Mouse (Mus musculus): ENCODE measurements around the gene Dcbld1. TPM values are rescaled to one million over a fixed set of nuclear protein-coding genes. Genes with fewer than 3 reads are reported as not detected.

Gene Dcbld1
- total RNA-seq (2015; ENCODE audit: low replicate concordance), result not detected in 2 replicates
- not detected in 2 replicates for total RNA-seq (2017; ENCODE audit: low replicate concordance)

DNA sequence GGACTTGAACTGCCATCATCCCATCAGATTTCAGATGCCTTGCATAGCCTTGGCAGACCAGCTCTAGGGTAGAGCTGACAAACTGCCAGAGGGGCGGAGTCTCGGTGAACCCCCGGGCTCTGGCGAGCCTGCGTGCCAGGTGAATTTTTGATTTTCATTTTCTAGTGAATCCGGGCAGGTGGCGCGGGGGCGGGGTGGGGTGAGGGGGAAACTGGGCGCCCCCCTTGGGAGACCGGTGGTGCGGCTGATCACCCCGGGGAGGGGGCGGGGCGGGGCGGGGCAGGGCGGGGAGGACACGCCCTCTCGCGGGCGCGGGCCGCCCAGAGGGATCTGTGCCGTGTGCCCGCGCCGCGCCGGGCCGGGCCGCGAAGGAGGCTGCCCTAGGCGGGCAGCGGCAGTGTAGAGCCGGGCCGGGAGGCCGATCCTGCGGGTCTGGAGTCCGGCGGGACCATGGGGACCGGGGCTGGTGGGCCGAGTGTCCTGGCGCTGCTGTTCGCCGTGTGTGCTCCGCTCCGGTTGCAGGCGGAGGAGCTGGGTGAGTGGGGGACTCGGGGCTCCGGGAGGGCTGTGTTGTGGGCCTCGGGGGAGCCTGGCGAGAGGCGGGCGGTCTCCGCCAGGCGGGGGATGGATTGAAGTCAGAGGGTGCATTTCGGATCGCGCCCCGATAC, at the start of gene Dcbld1:
Gene Dcbld1, plus strand, starts transcription at position 319 of the 668 bp plus-strand sequence.
- no peak for ATAC-seq (replicated peaks; ENCODE audit: low FRiP score, poor library complexity, severe bottlenecking)

DNA sequence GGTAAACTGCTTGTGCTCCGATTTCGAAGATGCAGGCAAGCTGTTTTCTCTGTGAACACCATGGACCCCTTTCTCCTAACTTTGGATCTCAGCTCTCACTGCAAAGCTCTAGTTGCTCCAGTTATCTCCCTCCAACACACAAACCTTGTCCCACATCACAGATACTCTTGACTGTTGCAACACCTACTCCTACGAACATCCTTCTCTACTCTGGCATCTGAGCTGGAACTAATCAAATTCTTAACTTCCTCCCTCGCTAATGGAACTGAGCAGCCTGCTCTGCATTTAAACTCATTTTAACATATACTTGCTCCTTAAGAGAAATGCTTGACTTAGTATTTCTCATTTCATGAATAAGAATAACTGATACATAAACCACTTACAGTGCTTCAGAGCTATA, 47.5 kb upstream of the Dcbld1 start:
- ATAC-seq (replicated peaks; ENCODE audit: low FRiP score, poor library complexity, severe bottlenecking), result no peak

DNA sequence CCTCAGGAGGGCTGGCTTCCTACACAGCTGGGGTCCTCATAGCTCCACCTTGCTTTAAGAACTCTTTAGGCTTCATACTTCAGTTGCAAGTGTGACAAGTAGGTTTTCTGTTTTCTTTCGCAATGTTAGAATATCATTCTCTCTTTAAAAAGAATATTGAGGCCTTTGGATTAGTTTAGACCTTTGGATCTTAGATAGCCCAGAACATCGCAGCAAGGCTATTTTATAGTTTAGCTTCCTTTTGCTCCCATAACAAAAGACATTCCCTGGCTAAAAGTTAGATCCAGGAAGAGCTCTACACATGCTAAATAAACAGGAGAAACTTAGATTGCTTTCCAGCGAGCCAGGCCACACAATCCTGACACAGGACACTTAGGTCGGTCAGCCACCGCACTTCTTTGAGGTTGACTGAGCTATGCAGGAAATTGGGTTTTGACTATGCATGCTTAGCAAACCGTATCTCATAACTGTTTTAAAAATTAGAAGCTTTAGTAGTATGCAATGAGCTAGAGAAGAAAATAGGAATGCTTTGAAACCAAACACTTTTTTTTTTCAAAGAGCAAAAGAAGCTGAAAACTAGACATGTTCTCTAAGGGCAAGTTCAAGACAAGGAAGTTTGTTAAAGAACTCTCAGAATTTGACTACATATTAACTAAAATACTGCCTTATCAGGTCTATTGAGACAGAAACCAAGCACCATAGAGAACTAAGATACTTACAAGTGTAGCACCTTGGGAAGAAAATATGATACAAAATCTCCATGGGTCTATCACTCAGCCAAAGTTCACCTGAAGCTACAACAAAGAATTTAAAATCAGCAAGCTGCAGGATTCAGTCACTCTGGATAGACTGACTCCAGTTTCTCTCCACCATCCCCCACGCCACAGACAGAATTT, 38.2 kb upstream of the Dcbld1 start, which contains the start of gene Ros1:
Gene Ros1, minus strand, starts transcription at position 288 of the 896 bp plus-strand sequence.
- ATAC-seq (replicated peaks; ENCODE audit: low FRiP score, poor library complexity, severe bottlenecking), result no peak

DNA sequence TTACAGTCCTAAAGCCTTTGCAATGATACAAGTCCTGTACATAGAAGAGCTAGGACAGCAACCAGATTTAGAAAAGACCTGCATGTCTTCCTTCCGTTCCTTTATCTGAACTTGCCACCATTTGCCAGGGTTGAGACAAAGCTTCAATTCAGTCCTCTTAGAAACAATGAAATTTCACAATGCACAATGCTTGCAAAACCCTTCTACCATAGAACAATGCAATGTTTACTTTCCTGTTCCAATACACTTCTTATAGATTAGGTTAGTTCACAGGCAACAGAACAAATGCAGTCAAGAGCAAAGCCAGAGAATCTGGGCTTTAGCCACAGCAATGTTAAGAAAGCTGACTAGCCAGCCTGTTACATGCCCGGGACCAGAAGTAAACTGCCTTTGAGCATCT, 29.4 kb upstream of the Dcbld1 start:
- no peak for ATAC-seq (replicated peaks; ENCODE audit: low FRiP score, poor library complexity, severe bottlenecking)

DNA sequence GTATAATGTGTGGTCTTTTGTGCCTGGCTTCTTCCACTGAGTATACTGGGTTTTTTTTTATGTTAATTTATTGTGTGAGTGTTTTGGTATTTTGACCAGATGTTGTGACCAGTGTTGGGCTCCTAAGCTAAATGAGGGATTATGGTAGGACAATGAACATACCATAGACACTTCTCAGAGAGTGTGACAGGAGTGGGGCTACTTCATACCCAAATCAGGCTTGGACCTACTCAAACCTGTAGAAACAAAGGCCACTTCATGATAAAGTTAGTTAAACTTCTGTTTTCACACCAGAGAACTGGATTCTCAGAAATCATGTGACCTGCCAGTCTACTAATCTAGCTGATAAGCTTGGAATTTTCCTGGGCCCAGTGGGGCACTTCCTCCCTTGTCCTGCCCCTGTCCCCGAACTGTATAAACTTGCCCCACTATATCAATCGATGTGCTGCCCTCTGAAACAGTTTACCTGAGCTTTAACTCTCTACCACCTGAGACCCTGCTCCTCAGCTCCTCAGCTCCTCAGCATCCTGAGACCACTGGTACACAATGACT, 18.1 kb upstream of the Dcbld1 start:
- no peak for ATAC-seq (replicated peaks; ENCODE audit: low FRiP score, poor library complexity, severe bottlenecking)

DNA sequence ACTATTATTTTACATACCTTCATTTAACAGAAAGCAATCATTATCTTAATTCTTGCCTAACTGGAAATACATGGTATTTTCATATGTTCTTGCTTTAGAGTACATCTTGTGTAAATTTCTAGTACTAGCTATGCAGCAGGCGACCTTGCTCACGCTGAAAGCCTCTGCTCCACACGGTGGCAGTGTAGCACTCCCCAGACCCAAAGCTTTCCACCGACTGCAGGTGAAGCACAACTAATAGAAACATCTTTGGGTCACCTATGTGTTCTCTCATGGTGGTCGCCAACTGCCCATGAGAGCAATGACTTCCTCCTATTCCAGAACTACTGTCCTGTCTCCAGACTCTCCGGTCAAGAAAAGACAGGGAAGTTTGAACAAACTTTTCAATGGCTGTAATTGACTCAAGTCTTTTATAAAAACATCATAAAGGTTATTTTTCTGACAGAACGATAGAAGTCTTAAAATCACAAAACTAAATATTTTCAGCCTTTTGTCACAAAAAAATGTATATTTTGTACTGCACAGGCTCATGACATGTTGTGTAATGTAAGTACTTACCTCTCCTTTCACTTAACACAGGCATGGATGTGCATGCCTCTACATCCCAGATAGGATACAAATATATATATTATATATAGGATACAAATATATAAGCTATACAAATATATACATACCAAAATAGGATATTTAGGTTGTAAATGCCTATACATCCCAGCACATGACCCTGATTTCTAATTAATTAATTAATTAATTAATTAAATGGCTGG, 16.4 kb upstream of the Dcbld1 start:
- ATAC-seq (replicated peaks; ENCODE audit: low FRiP score, poor library complexity, severe bottlenecking), result no peak

DNA sequence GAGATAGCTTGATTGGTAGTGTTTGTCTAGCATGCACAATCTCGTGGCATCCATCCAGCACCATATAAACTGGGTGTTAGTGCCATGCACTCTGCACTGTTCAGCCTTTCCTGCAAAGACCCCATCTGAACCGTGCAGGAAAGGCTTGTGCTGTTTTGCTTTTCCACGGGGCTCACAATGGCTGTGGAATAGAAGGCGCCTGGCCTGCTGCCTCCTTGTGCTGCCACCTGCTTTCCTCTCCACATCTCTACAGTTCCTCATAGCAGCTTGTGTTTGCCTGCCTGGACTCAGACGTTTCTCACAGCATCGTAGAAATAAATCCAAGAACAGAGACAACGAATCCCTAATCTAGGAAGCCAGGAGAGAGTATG, 15.9 kb upstream of the Dcbld1 start:
- no peak for ATAC-seq (replicated peaks; ENCODE audit: low FRiP score, poor library complexity, severe bottlenecking)

DNA sequence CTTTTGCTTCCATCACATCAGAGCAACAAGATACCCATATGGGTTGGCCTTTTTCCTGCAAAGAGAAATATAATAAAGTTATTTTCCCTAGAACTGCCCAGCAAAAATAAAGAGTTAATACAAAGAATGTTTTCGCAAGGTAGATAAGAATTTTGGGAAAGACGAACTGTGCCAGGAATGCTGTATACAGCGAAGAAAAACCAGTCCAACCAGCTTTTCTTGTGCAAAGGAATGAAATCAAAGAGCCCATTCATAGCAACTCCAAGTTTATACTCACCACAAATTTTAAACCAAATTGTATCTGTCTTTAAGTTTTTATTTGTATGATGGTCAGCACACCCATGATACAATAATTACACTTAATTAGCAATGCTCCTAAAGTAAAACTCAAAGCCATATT, 13.8 kb upstream of the Dcbld1 start:
- ATAC-seq (replicated peaks; ENCODE audit: low FRiP score, poor library complexity, severe bottlenecking), result no peak

DNA sequence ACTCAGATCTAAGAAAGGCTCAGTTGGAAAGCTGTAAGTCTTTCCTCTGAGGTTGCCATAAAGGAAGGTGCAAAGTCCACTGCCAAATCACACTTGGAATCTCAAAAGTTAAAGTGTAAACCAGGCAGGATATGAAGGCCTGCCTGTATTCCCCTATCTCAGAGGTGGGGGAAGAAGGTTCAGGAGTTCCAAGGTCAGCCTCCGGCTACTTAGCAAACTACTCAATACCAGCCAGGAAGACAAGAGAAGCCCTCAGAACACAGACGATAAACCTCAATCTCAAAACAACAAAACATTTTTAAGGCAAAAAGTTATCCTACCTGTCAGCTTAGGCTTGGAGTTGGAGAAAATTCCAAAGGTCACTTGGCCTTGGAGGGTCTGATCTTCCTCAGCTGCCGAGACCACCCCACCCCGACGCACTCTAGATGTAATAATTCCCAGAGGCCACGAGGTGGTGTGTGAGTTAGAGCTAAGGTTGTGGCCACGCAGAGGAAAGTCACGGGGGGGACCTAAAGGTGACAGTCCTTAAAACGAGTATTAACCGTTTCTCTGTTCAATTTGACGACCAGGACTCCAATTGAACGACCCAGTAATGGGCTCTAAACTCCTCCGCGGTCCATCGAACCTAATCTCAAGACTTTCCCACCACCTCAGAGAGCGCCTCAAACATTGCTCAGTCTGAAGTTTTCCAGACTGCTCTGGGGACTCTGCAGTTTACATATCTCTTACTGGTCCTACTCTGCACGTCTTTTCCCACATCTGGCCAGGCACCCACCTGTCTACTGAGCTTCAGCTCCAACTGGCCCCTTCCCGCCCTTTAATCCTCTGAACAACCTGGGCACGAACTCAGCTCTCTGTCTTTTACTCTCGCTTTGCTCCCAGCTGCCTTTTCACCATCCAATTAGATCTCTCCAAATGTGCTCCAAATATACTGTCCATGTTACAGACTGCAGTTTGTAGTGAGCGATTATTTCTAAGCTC, 933 bp upstream of the Dcbld1 start:
- ATAC-seq (replicated peaks; ENCODE audit: low FRiP score, poor library complexity, severe bottlenecking), result no peak

DNA sequence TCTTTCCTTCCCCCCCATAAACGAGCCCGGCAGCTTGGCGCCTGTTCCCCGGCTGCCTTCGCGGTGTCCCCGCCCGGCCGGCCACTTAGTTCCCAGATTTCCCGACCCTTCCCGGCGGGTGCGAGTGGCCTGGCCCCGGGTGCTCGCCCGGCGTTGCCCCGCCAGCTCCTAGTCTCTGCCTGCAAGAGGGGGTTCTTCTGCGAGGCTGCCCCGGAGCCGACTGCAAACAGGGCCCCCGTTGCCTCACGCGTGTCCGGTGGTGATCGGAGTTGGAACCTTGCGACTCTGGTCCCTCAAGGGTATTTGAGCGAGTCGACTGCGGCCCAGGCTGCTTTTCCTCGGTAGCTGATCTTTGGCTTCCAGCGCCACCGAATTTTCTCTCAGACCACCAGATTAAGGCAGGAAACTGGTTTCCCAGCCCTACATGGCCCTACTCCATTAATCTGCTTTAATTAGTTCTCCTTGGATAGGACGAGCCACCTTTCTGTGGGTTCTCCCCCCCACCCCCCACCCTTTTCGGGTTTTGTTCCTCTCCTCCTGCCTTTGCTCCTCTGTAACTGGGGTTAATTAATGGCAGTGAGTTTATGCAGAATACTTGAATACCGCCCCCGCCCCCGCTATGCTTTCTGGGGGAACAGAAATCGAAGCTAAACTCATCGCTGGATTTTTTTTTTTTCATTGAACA, 692 bp downstream of the Dcbld1 start:
- no peak for ATAC-seq (replicated peaks; ENCODE audit: low FRiP score, poor library complexity, severe bottlenecking)

DNA sequence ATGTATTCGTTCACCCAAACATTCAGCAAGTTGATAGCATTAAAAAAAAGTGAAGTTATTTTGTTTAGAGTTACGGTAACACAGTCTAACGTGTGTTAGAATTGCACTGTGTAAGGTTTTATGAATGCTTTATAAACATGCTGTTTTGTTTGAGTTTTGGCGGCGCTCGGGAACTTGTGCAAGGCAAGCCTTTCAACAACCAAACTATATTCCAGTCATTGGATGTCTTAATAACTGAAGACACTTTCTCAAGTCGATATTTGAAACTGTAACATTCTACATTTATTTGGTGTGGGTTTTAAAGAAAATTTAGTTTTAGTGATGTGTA, 1.2 kb downstream of the Dcbld1 start:
- no peak for ATAC-seq (replicated peaks; ENCODE audit: low FRiP score, poor library complexity, severe bottlenecking)

DNA sequence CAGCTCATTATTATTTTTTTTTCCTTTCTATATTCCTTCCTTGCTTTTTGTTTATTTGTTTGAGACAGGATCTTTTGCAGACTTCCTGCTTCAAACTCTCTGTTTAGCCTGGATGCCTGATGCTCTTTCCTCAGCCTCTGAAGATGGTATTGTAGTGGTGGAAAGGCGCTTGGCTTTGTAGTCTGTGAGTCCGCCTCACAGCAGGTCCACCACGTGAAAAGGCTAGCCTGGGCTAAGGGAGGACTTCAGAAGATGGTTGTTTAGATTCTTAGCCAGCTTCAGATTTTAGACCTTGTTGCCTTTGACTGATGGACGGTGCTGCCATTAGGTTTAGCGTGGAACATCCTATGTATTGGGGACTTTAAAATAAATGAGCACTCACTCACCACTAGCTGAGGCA, 2.0 kb downstream of the Dcbld1 start:
- ATAC-seq (replicated peaks; ENCODE audit: low FRiP score, poor library complexity, severe bottlenecking), result no peak

DNA sequence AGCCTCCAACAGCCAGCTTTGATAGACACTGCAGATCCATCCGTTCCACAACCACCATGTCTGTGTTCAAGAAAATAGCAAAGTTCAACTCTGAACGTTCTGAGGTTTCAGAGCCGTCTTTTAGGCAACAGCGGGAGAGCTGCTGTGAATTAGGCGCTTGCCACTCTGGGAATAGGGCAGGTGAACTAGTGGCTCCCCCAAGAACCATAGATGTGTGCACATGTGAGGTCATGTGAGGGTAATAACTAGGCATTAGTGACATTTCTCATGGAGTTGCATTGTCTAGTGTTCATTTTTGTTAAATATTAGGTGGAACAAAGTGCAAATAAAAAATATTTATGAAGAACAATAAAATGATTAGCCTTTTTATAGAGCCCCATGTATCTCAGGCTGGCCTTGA, 8.6 kb downstream of the Dcbld1 start:
- ATAC-seq (replicated peaks; ENCODE audit: low FRiP score, poor library complexity, severe bottlenecking), result no peak

DNA sequence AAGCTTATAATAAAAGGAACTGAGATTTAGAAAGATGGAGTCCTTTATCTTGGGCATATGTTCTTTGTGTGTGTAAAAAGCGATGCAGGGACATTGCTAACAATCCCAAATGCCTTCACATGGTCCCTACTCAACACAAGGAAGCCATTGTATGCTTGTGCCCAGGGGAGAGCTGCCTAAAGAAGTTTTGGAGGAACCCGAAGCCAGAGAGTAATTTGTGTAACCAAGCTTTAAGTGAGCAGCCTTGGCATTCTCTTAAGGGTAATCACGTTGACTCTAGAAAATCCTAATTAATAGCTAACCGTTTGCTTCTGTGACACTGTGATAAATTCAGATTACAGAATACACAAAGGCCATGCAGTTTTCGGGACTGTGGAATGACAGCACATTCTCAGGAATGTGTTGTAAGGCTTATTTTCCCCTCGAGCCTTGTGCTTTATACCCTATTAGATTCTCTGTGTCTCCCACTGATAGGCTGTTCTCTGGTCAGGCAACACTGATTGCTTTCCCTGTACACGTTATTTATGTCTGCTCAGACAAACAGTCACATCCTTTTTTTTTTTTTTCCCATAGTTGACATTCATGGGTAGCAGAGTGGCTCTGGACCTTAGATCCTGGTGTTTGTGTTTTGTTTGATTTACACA, 9.4 kb downstream of the Dcbld1 start:
- ATAC-seq (replicated peaks; ENCODE audit: low FRiP score, poor library complexity, severe bottlenecking), result no peak

DNA sequence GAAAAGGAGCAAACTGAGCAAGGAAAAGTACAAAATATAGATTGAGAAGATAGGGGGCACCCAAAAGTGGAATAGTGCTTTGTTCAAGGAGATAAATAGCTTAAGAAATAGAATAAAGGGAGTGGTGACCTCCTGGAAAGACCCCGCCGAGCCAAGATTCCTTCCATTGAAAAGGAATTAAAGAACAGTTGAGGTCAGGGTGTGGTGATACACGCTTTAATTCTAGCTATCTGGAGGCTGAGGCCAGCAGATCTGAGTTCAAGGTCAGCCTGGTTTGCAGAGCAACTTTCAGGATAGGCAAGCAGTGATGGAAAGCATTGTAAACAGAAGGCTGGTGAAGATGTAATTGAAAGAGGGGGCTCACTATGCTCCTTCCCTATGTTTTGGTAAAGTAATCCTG, 12.8 kb downstream of the Dcbld1 start:
- ATAC-seq (replicated peaks; ENCODE audit: low FRiP score, poor library complexity, severe bottlenecking), result no peak

DNA sequence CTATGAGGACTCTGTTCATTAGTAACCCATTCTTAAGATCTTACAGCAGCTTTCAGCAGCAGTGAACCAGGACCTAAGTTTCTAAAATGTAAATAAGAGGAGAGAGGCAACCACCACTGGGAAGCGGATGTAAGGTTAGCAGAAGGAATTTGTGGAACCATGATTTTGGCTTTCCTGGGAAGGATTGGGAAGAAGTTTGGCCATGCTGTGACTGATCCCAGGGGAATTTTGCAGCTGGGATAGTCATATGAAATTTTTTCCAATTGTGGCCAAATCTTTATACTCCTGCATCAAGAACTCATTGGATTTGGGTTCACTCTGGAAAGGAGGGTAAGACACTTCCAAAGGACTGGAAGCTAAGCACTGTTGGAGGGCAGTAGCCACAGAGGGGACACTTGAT, 18.8 kb downstream of the Dcbld1 start:
- no peak for ATAC-seq (replicated peaks; ENCODE audit: low FRiP score, poor library complexity, severe bottlenecking)

DNA sequence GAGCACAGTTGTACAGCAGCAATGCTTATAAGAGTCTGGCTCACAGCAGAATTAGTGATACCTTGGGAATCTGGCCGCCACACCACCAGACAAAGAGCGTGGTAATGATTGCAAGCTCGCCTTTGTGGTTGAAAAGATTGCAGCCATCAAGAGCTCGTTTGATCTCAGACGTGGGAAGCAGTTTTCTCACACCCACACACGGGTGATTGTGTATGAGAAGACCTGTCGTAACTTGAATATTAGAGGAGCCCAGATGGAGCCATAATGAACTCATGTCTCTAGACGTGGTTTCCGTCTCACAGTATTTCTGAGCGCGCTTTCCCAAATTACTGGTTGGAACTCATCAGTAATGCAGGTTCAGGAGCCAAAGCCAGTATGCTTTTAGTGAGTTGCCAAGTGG, 20.0 kb downstream of the Dcbld1 start:
- ATAC-seq (replicated peaks; ENCODE audit: low FRiP score, poor library complexity, severe bottlenecking), result no peak

DNA sequence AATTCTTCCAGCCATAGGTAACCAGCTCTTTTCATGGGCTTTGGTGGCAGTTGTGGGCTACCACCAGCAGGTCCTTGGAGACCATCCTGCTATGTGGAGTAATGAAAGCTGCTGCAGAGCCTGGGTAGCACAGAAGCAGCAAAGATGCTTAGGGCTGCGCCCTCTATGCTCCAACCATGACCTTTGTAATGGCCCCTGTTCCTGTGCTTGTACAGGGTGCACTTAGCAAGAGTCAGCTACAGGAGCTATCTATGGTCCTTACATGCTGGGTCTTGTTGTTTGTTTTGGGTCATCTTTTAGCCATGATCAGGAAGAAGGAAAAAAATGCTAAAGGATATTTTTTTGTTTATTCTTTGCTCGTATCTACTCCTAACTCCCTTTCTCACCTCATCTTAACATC, 24.3 kb downstream of the Dcbld1 start:
- no peak for ATAC-seq (replicated peaks; ENCODE audit: low FRiP score, poor library complexity, severe bottlenecking)
